Mouse (Mus musculus): ENCODE data around the gene Gm49450. TPM values are rescaled to one million over a fixed set of nuclear protein-coding genes. Genes with fewer than 3 reads are reported as not detected.

Gene Gm49450
- polyA plus RNA-seq, 1 experiment from 2014 or later: not detected

Other genes with a start within 250 kb of the Gm49450 start
- gene Ccdc65, start 245.3 kb downstream of the Gm49450 start, polyA plus RNA-seq (2015; fragmentation: Nextera tagmentation; extraction: Ambion mirVana): not detected in 2 replicates
- 156 and 176 TPM in 2 replicates for gene Fkbp11, start 225.4 kb downstream of the Gm49450 start, polyA plus RNA-seq (2015; fragmentation: Nextera tagmentation; extraction: Ambion mirVana)
- gene Arf3, start 190.3 kb downstream of the Gm49450 start, polyA plus RNA-seq (2015; fragmentation: Nextera tagmentation; extraction: Ambion mirVana): 11.7 and 14.3 TPM in 2 replicates
- not detected in 2 replicates for gene Wnt10b, start 175.4 kb downstream of the Gm49450 start, polyA plus RNA-seq (2015; fragmentation: Nextera tagmentation; extraction: Ambion mirVana)
- not detected in 2 replicates for gene Wnt1, start 163.7 kb downstream of the Gm49450 start, polyA plus RNA-seq (2015; fragmentation: Nextera tagmentation; extraction: Ambion mirVana)
- gene Ddn, start 144.1 kb downstream of the Gm49450 start, polyA plus RNA-seq (2015; fragmentation: Nextera tagmentation; extraction: Ambion mirVana): not detected in 2 replicates
- gene Prkag1, start 122.0 kb downstream of the Gm49450 start, polyA plus RNA-seq (2015; fragmentation: Nextera tagmentation; extraction: Ambion mirVana): 94.1 and 95.7 TPM in 2 replicates
- 3.7 and 4.2 TPM in 2 replicates for gene Kmt2d, start 82.3 kb downstream of the Gm49450 start, polyA plus RNA-seq (2015; fragmentation: Nextera tagmentation; extraction: Ambion mirVana)
- 2.9 and 3.0 TPM in 2 replicates for gene Rhebl1, start 59.0 kb downstream of the Gm49450 start, polyA plus RNA-seq (2015; fragmentation: Nextera tagmentation; extraction: Ambion mirVana)
- gene Dhh, start 55.0 kb downstream of the Gm49450 start, polyA plus RNA-seq (2015; fragmentation: Nextera tagmentation; extraction: Ambion mirVana): 0.08 and 0.12 TPM in 2 replicates
- gene Lmbr1l, start 35.3 kb downstream of the Gm49450 start, polyA plus RNA-seq (2015; fragmentation: Nextera tagmentation; extraction: Ambion mirVana): 4.7 and 4.8 TPM in 2 replicates
- 1,053 and 1,106 TPM in 2 replicates for gene Tuba1b, start 19.0 kb downstream of the Gm49450 start, polyA plus RNA-seq (2015; fragmentation: Nextera tagmentation; extraction: Ambion mirVana)
- gene Tuba1a, start 152 bp upstream of the Gm49450 start, polyA plus RNA-seq (2015; fragmentation: Nextera tagmentation; extraction: Ambion mirVana): 71.7 and 75.1 TPM in 2 replicates
- gene Tuba1c, start 76.3 kb upstream of the Gm49450 start, polyA plus RNA-seq (2015; fragmentation: Nextera tagmentation; extraction: Ambion mirVana): 271 and 291 TPM in 2 replicates
- 0.83 and 1.2 TPM in 2 replicates for gene Prph, start 101.6 kb upstream of the Gm49450 start, polyA plus RNA-seq (2015; fragmentation: Nextera tagmentation; extraction: Ambion mirVana)
- 14.6 and 15.9 TPM in 2 replicates for gene Troap, start 121.0 kb upstream of the Gm49450 start, polyA plus RNA-seq (2015; fragmentation: Nextera tagmentation; extraction: Ambion mirVana)
- gene C1ql4, start 134.3 kb upstream of the Gm49450 start, polyA plus RNA-seq (2015; fragmentation: Nextera tagmentation; extraction: Ambion mirVana): not detected in 2 replicates
- gene Dnajc22, start 139.6 kb upstream of the Gm49450 start, polyA plus RNA-seq (2015; fragmentation: Nextera tagmentation; extraction: Ambion mirVana): 18.1 and 21.5 TPM in 2 replicates
- gene Spats2, start 172.4 kb upstream of the Gm49450 start, polyA plus RNA-seq (2015; fragmentation: Nextera tagmentation; extraction: Ambion mirVana): 6.7 and 7.7 TPM in 2 replicates

Data from liver, embryonic 15.5 days (tissue).